Comparison of ENCODE assay signal across 21 mouse cellular contexts in genomic region chr9:116999186-116999585, GRCm38 (mm10).
DNase-seq lines count a peak whose midpoint lies in the region; ATAC-seq and TF ChIP-seq lines count a peak whose summit lies in the region.
"Had no signal": no experiment of that assay in that cellular context is flagged by ENCODE, and none has a peak within 500 bp of the region (broad histone marks: within the 10 kb centered on the region; RNA-seq: fewer than 3 reads in every experiment).

No protein-coding gene starts in this region.

- no peaks in the 10 kb centered on the region for H3K4me1 ChIP-seq in embryonic facial prominence, embryonic 11.5 days (ENCODE audit: control insufficient read depth, insufficient read depth, low read length)
- H3K4me1 ChIP-seq in embryonic facial prominence, embryonic 10.5 days, result peaks cover 8% of the 10 kb centered on the region
- peaks cover 19% of the 10 kb centered on the region for H3K4me1 ChIP-seq in embryonic facial prominence, embryonic 13.5 days
- H3K4me1 ChIP-seq in limb, embryonic 11.5 days (ENCODE audit: control insufficient read depth, insufficient read depth, low read length), result no peaks in the 10 kb centered on the region
- H3K4me1 ChIP-seq in cerebellum, adult 2 months (ENCODE audit: control insufficient read depth, insufficient read depth, low read length), result no peaks in the 10 kb centered on the region
- H3K4me1 ChIP-seq: heart, embryonic 15.5 days; liver, embryonic 15.5 days; megakaryocyte, embryonic 14.5 days had no signal

- H3K9ac ChIP-seq in embryonic facial prominence, embryonic 11.5 days (replicated peaks; ENCODE audit: low read length), result no peak overlapping the region
- no peak overlapping the region for H3K9ac ChIP-seq in embryonic facial prominence, embryonic 13.5 days
- no peak overlapping the region for H3K9ac ChIP-seq in limb, embryonic 11.5 days (ENCODE audit: low read length)
- H3K9ac ChIP-seq: heart, embryonic 15.5 days; liver, embryonic 15.5 days had no signal

- H3K4me3 ChIP-seq in embryonic facial prominence, embryonic 11.5 days (ENCODE audit: low read depth, low read length), result no peak overlapping the region
- no peak overlapping the region for H3K4me3 ChIP-seq in embryonic facial prominence, embryonic 10.5 days
- H3K4me3 ChIP-seq in embryonic facial prominence, embryonic 13.5 days, result no peak overlapping the region
- no peak overlapping the region for H3K4me3 ChIP-seq in limb, embryonic 11.5 days (ENCODE audit: low read depth, low read length)
- H3K4me3 ChIP-seq in cerebellum, adult 2 months (replicated peaks; ENCODE audit: insufficient read depth, low read depth, low read length), result no peak overlapping the region
- H3K4me3 ChIP-seq: heart, adult 2 months; heart, embryonic 15.5 days; liver, embryonic 15.5 days; megakaryocyte, embryonic 14.5 days had no signal

- ATAC-seq in embryonic facial prominence, embryonic 11.5 days (replicated peaks; ENCODE audit: insufficient number of reproducible peaks, low FRiP score, low TSS enrichment, low read depth), result no peak
- no peak for ATAC-seq in embryonic facial prominence, embryonic 13.5 days (ENCODE audit: insufficient number of reproducible peaks, insufficient read depth, low FRiP score, low TSS enrichment, low read depth)
- no peak for ATAC-seq in limb, embryonic 11.5 days (ENCODE audit: insufficient number of reproducible peaks, low FRiP score, low TSS enrichment, low read depth)
- ATAC-seq: forebrain, embryonic 16.5 days; inflammation-experienced regulatory T-cells, adult 6 months; midbrain, embryonic 16.5 days had no signal

- DNase-seq in embryonic facial prominence, embryonic 11.5 days (ENCODE audit: low spot score), result peak; percentile 76
- no peak for DNase-seq in embryonic facial prominence, embryonic 10.5 days (ENCODE audit: low spot score)
- DNase-seq in 3T3-L1 (ENCODE audit: low read depth, low spot score), result peak; percentile 25
- DNase-seq in limb, embryonic 11.5 days (ENCODE audit: low spot score), result no peak
- DNase-seq in adrenal gland, postnatal 36 days, result no peak
- no peak for DNase-seq in adrenal gland, adult 2 months
- DNase-seq in cerebellum, adult 2 months, result no peak
- DNase-seq: cerebellum, adult 18-20 months; heart, adult 2 months; kidney, adult 9 months; kidney, postnatal 25 days; lung, postnatal 14 days; right cerebral cortex, postnatal 25 days had no signal

- 29% methylated on average over 6 of the region's 6 CpGs for WGBS in embryonic facial prominence, embryonic 11.5 days
- 48% methylated on average over 6 of the region's 6 CpGs for WGBS in embryonic facial prominence, embryonic 10.5 days
- WGBS in embryonic facial prominence, embryonic 13.5 days, result 34% methylated on average over 6 of the region's 6 CpGs
- WGBS in limb, embryonic 11.5 days, result 16% methylated on average over 6 of the region's 6 CpGs
- WGBS in cerebellum, adult 2 months, result 76% methylated on average over 6 of the region's 6 CpGs

- no peaks in the 10 kb centered on the region for H3K36me3 ChIP-seq in embryonic facial prominence, embryonic 11.5 days (replicated peaks; ENCODE audit: control insufficient read depth, insufficient read depth, low read depth, low read length)
- no peaks in the 10 kb centered on the region for H3K36me3 ChIP-seq in embryonic facial prominence, embryonic 10.5 days (replicated peaks)
- H3K36me3 ChIP-seq in embryonic facial prominence, embryonic 13.5 days, result no peaks in the 10 kb centered on the region; the same call in 1 of the 2 replicates
- no peaks in the 10 kb centered on the region for H3K36me3 ChIP-seq in limb, embryonic 11.5 days (ENCODE audit: control insufficient read depth, insufficient read depth, low read length)
- H3K36me3 ChIP-seq: G1E; heart, embryonic 15.5 days; liver, embryonic 15.5 days had no signal

- no peaks in the 10 kb centered on the region for H3K27me3 ChIP-seq in embryonic facial prominence, embryonic 11.5 days (ENCODE audit: control insufficient read depth, insufficient read depth, low read length)
- H3K27me3 ChIP-seq in embryonic facial prominence, embryonic 10.5 days (replicated peaks; ENCODE audit: low read depth, poor library complexity, severe bottlenecking), result no peaks in the 10 kb centered on the region
- no peaks in the 10 kb centered on the region for H3K27me3 ChIP-seq in embryonic facial prominence, embryonic 13.5 days
- no peaks in the 10 kb centered on the region for H3K27me3 ChIP-seq in limb, embryonic 11.5 days (ENCODE audit: control insufficient read depth, insufficient read depth, low read length)
- no peaks in the 10 kb centered on the region for H3K27me3 ChIP-seq in cerebellum, adult 2 months (ENCODE audit: control insufficient read depth, insufficient read depth, low read length)
- H3K27me3 ChIP-seq: heart, embryonic 15.5 days; liver, embryonic 15.5 days; megakaryocyte, embryonic 14.5 days had no signal

- H3K9me3 ChIP-seq in embryonic facial prominence, embryonic 11.5 days (replicated peaks; ENCODE audit: control insufficient read depth, low read length), result no peaks in the 10 kb centered on the region
- H3K9me3 ChIP-seq in embryonic facial prominence, embryonic 10.5 days, result no peaks in the 10 kb centered on the region
- H3K9me3 ChIP-seq in embryonic facial prominence, embryonic 13.5 days, result no peaks in the 10 kb centered on the region
- H3K9me3 ChIP-seq in limb, embryonic 11.5 days (ENCODE audit: control insufficient read depth, low read length), result no peaks in the 10 kb centered on the region
- H3K9me3 ChIP-seq: heart, embryonic 15.5 days; liver, embryonic 15.5 days had no signal

- TF ChIP-seq CTCF in cerebellum, adult 2 months (IDR thresholded peaks at IDR 0.05; ENCODE audit: borderline replicate concordance, insufficient read depth, low read depth, low read length), result no peak

- TF ChIP-seq POLR2A in cerebellum, adult 2 months (IDR thresholded peaks at IDR 0.05; ENCODE audit: borderline replicate concordance, insufficient read depth, low read length), result no peak

- no peak overlapping the region for H3K27ac ChIP-seq in embryonic facial prominence, embryonic 11.5 days (replicated peaks; ENCODE audit: low read depth, low read length)
- no peak overlapping the region for H3K27ac ChIP-seq in embryonic facial prominence, embryonic 10.5 days (replicated peaks)
- H3K27ac ChIP-seq in embryonic facial prominence, embryonic 13.5 days, result peak overlapping the region; percentile 64
- 0 out of 2 replicates have a peak overlapping the region, but pooled peaks have one; percentile 37 for H3K27ac ChIP-seq in limb, embryonic 11.5 days (replicated peaks; ENCODE audit: low read depth, low read length)
- H3K27ac ChIP-seq in cerebellum, adult 2 months (ENCODE audit: insufficient read depth, low read length), result no peak overlapping the region
- H3K27ac ChIP-seq: heart, adult 2 months; heart, embryonic 15.5 days; liver, embryonic 15.5 days had no signal

- no peak overlapping the region for H3K4me2 ChIP-seq in embryonic facial prominence, embryonic 11.5 days (ENCODE audit: low read depth, low read length)
- H3K4me2 ChIP-seq in embryonic facial prominence, embryonic 13.5 days, result no peak overlapping the region
- no peak overlapping the region for H3K4me2 ChIP-seq in limb, embryonic 11.5 days (ENCODE audit: low read depth, severe bottlenecking)
- H3K4me2 ChIP-seq: heart, embryonic 15.5 days; liver, embryonic 15.5 days had no signal

Comparison
In these comparisons a context has a peak if more than half of its experiments do, and no peak if none do; other contexts are left out.
1. DNase-seq: peak in embryonic facial prominence, embryonic 11.5 days (single experiment) and 3T3-L1 (single experiment); none in embryonic facial prominence, embryonic 10.5 days (single experiment), limb, embryonic 11.5 days (single experiment), adrenal gland, postnatal 36 days (0 of 2), adrenal gland, adult 2 months (single experiment) and cerebellum, adult 2 months (0 of 2).
2. H3K27ac ChIP-seq: peak in embryonic facial prominence, embryonic 13.5 days (single experiment) and limb, embryonic 11.5 days (single experiment); none in embryonic facial prominence, embryonic 11.5 days (single experiment), embryonic facial prominence, embryonic 10.5 days (single experiment) and cerebellum, adult 2 months (single experiment).